Mouse (Mus musculus) inflammation-experienced regulatory T-cells, adult 6 months (primary cell): Measurements from ENCODE around the gene Ppwd1. TPM values are rescaled to one million over a fixed set of nuclear protein-coding genes. Genes with fewer than 3 reads are reported as not detected.
"Not testable (repeated sequence)": the region's sequence is repeated elsewhere in the genome, so short reads cannot be mapped to it uniquely, and the experiment has no call there.

ENCODE experiments used
- ATAC-seq: one replicate; pipeline ENCODE4 v1.8.0; 2017
- polyA plus RNA-seq, 3 experiments: library from polyadenylated mRNA; unstranded; fragments of 100-300 nt; shearing (Covaris generic); gene quantifications; one replicate each; pipeline ENCODE4 v1.2.1; 2017

Gene Ppwd1
- polyA plus RNA-seq = 10 to 100 TPM; 13.5 to 16.6 (median 15.0) TPM

- peak; percentile 98 for ATAC-seq
Observed at GRCm38 (mm10) chr13:104228384-104229066, at the start of gene Ppwd1, which contains the start of gene Cenpk. TSS of gene Ppwd1 (minus strand) at chr13:104228843. TSS of gene Cenpk (plus strand) at chr13:104228611.

GRCm38 (mm10) chr13:104258997-104259396, 30.4 kb upstream of the Ppwd1 start:
- ATAC-seq = no peak

GRCm38 (mm10) chr13:104229181-104229580, 538 bp upstream of the Ppwd1 start:
- no peak for ATAC-seq

- no peak for ATAC-seq
Observed at GRCm38 (mm10) chr13:104227478-104227877, 1.2 kb downstream of the Ppwd1 start.

- peak; percentile 50 for ATAC-seq
Observed at GRCm38 (mm10) chr13:104204313-104204712, 24.3 kb downstream of the Ppwd1 start.

- ATAC-seq = not testable (repeated sequence)
Observed at GRCm38 (mm10) chr13:104195891-104196290, 32.8 kb downstream of the Ppwd1 start.

- no peak for ATAC-seq
Observed at GRCm38 (mm10) chr13:104187357-104187756, 41.3 kb downstream of the Ppwd1 start.

GRCm38 (mm10) chr13:104179176-104179888, 49.3 kb downstream of the Ppwd1 start:
- ATAC-seq = no peak

GRCm38 (mm10) chr13:104178650-104179121, 50.0 kb downstream of the Ppwd1 start, which contains the start of gene Trim23:
TSS of gene Trim23 (plus strand) at chr13:104178797.
- ATAC-seq = peak; percentile 96

- peak; percentile 72 for ATAC-seq
Observed at GRCm38 (mm10) chr13:104177796-104178649, 50.6 kb downstream of the Ppwd1 start, which contains the start of gene Trappc13. TSS of gene Trappc13 (minus strand) at chr13:104178469.

- ATAC-seq = no peak
Observed at GRCm38 (mm10) chr13:104176874-104177273, 51.8 kb downstream of the Ppwd1 start.

GRCm38 (mm10) chr13:104172498-104172897, 56.1 kb downstream of the Ppwd1 start:
- no peak for ATAC-seq

GRCm38 (mm10) chr13:104171711-104172110, 56.9 kb downstream of the Ppwd1 start:
- ATAC-seq = no peak

GRCm38 (mm10) chr13:104155686-104156085, 73.0 kb downstream of the Ppwd1 start:
- no peak for ATAC-seq

Other genes starting within 250 kb of the Ppwd1 start
- 10 to 100 TPM in 1 of 3 experiments, 1 to 10 TPM in 2; 5.3 to 10.1 (median 8.7) TPM for gene Nln, start 119.2 kb downstream of the Ppwd1 start, polyA plus RNA-seq
- gene Sgtb, start 119.1 kb downstream of the Ppwd1 start, polyA plus RNA-seq = under 1 TPM; 0.30 to 0.43 (median 0.36) TPM
- 10 to 100 TPM; 43.0 to 54.3 (median 50.0) TPM for gene Trappc13, start 50.4 kb downstream of the Ppwd1 start, polyA plus RNA-seq
- gene Trim23, start 50.0 kb downstream of the Ppwd1 start, polyA plus RNA-seq = 10 to 100 TPM; 24.9 to 33.2 (median 28.6) TPM
- gene Cenpk, start 232 bp downstream of the Ppwd1 start, polyA plus RNA-seq = 10 to 100 TPM in 1 of 3 experiments, 1 to 10 TPM in 2; 4.9 to 26.3 (median 5.6) TPM
- 10 to 100 TPM; 11.9 to 30.5 (median 25.5) TPM for gene Adamts6, start 59.0 kb upstream of the Ppwd1 start, polyA plus RNA-seq